Mouse (Mus musculus): ENCODE results near the gene Steap3. TPM values are rescaled to one million over a fixed set of nuclear protein-coding genes. Genes with fewer than 3 reads are reported as not detected.

Gene Steap3
- 38.1 and 43.2 TPM in 2 replicates for polyA plus RNA-seq (2015; fragmentation: Nextera tagmentation; extraction: Ambion mirVana)

DNA sequence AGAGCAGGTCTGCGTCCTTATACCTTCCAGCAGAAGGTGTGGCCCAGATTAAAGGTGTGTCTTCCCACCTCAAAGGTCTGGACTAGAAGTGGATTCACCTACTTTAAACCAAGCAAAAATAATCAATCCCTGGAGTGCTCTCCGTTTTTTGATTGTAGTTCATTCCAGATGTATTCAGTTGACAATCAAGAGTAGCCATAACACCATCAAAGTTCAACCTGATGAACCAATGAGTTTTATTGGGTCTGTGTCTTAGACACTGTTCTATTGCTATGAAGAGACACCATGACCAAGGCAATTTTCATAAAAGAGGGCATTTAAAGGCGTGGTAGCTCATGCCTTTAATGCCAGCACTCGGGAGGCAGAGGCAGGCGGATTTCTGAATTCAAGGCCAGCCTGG is at the start of gene Steap3:
Gene Steap3, minus strand, starts transcription at position 101 of the 400 bp plus-strand sequence.

Other genes starting within 250 kb of the Steap3 start
- gene Tmem37, start 198.6 kb downstream of the Steap3 start, polyA plus RNA-seq (2015; fragmentation: Nextera tagmentation; extraction: Ambion mirVana) = 7.3 and 11.8 TPM in 2 replicates
- gene Dbi, start 151.6 kb downstream of the Steap3 start, polyA plus RNA-seq (2015; fragmentation: Nextera tagmentation; extraction: Ambion mirVana) = 238 and 248 TPM in 2 replicates
- gene 3110009E18Rik, start 151.5 kb downstream of the Steap3 start, polyA plus RNA-seq (2015; fragmentation: Nextera tagmentation; extraction: Ambion mirVana) = 12.7 and 13.0 TPM in 2 replicates
- gene C1ql2, start 67.9 kb upstream of the Steap3 start, polyA plus RNA-seq (2015; fragmentation: Nextera tagmentation; extraction: Ambion mirVana) = not detected in 2 replicates
- 5.0 and 7.7 TPM in 2 replicates for gene Marco, start 232.3 kb upstream of the Steap3 start, polyA plus RNA-seq (2015; fragmentation: Nextera tagmentation; extraction: Ambion mirVana)

Data from spleen, postnatal 0 days (tissue).